Mouse (Mus musculus) intestine, postnatal 0 days (tissue): ENCODE results near the gene Usp46. TPM values are rescaled to one million over a fixed set of nuclear protein-coding genes. Genes with fewer than 3 reads are reported as not detected.

Experiments used
- ATAC-seq: fragments of 200-750 bp; cut with Nextera tagmentation; 2 replicates; pipeline ENCODE4 v1.8.0; 2017; ENCODE audit warnings: mild to moderate bottlenecking, moderate TSS enrichment, moderate library complexity
- H3K27ac ChIP-seq: fragments of 300-500 bp; sonication (generic); 2 replicates; pipeline ENCODE4 v1.5.1; 2014; ENCODE audit warnings: mild to moderate bottlenecking, low read depth, low read length, moderate library complexity
- H3K27me3 ChIP-seq: fragments of 300-500 bp; sonication (generic); replicated peaks from 2 replicates; pipeline ENCODE4 v1.6.1; 2014; ENCODE audit warnings: low read length, mixed read lengths; ENCODE audit not compliant: control insufficient read depth, insufficient read depth
- H3K36me3 ChIP-seq: fragments of 300-500 bp; sonication (generic); 2 replicates; pipeline ENCODE4 v1.6.1; 2014; ENCODE audit warnings: mild to moderate bottlenecking, moderate library complexity; ENCODE audit not compliant: control insufficient read depth, insufficient read depth
- H3K4me1 ChIP-seq: fragments of 300-500 bp; sonication (generic); replicated peaks from 2 replicates; pipeline ENCODE4 v1.6.1; 2014; ENCODE audit warnings: antibody characterized with exemption, low read length, mixed read lengths; ENCODE audit not compliant: control insufficient read depth, insufficient read depth
- H3K4me2 ChIP-seq: fragments of 300-500 bp; sonication (generic); replicated peaks from 2 replicates; pipeline ENCODE4 v1.6.1; 2014; ENCODE audit warnings: low read depth, mild to moderate bottlenecking, moderate library complexity
- H3K4me3 ChIP-seq: fragments of 300-500 bp; sonication (generic); 2 replicates; pipeline ENCODE4 v1.5.1; 2014; ENCODE audit warnings: low read depth, low read length
- H3K9ac ChIP-seq: fragments of 300-500 bp; sonication (generic); 2 replicates; pipeline ENCODE4 v1.6.1; 2014; ENCODE audit warnings: mild to moderate bottlenecking, low read depth, low read length
- H3K9me3 ChIP-seq: fragments of 300-500 bp; sonication (generic); 2 replicates; pipeline ENCODE4 v1.6.1; 2016; ENCODE audit warnings: mixed run types; ENCODE audit not compliant: control insufficient read depth
- CTCF ChIP-seq: sonication (generic); IDR thresholded peaks from 2 replicates; pipeline ENCODE4 v1.5.1; 2016; ENCODE audit warnings: low read depth, mild to moderate bottlenecking, control low read depth, antibody characterized with exemption, moderate library complexity
- WGBS: fragments of 180-500 bp; shearing (Covaris S2); extraction: QIAGEN DNeasy Blood & Tissue Kit; methylation state at CpG from one replicate; pipeline ENCODE4 v1.1.7; 2014; 5-methylcytosine and 5-hydroxymethylcytosine counted together
- polyA plus RNA-seq: library from polyadenylated mRNA; unstranded; fragments of >200 nt; fragmentation: Nextera tagmentation; extraction: Ambion mirVana; gene quantifications from 2 replicates; pipeline ENCODE4 v1.2.1, GENCODE M21; 2015

The Usp46 gene
- polyA plus RNA-seq, 1 experiment from 2014 or later, result 6.3 TPM

DNA sequence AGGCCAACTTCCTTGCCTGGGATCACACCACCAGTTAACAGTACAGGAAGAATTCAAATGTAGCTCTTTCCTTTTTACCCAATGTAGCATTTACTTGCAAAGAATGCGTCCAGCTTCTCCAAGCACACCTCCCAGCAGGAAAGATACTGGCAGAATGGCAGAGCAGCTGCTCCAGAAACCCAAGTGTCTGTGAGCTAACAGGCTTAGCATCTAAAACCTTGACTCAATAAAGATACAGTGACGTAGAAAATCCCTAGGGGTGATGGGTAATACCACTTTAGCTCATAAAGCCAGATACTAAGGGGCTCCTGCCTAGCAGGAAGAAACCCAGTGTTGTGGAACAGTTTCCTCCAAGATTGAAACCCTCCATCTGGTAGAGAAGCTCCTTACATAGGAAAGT is 32.8 kb downstream of the Usp46 start:
- Histone ChIP-seq H3K9ac (no peak overlapping the region), H3K9me3 (no peaks in the 10 kb centered on the region), H3K4me2 (no peak overlapping the region), H3K4me3 (no peak overlapping the region), H3K36me3 (peaks cover 9% of the 10 kb centered on the region), H3K27ac (no peak overlapping the region), H3K27me3 (no peaks in the 10 kb centered on the region), H3K4me1 (no peaks in the 10 kb centered on the region)
- no peak for ATAC-seq
- TF ChIP-seq CTCF, result no peak
- WGBS, result 91% methylated on average over 2 of the region's 2 CpGs

DNA sequence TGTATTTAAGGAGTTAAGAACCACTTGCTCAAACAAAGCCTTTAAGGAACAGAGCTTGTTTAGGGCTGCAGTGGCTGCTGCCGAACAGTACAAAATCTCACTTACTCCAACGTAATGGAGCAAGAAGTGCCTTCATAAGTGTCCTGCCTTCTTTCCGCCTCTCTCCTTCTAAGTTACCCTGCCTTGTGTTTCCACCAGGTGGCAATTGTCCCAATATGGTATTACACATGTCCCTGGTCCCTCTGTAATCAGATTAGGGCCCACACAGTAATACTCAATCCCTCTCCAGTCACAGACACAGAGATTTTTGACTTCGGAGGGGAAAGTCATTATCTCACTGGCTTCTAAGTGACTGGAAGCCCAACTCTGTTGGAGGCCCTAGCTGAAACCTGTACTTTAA is 34.1 kb downstream of the Usp46 start:
- TF ChIP-seq CTCF, result peak; percentile 35; the same call in 1 of the 2 replicates
- Histone ChIP-seq H3K4me1 (no peaks in the 10 kb centered on the region), H3K9me3 (no peaks in the 10 kb centered on the region), H3K9ac (no peak overlapping the region), H3K4me2 (no peak overlapping the region), H3K27ac (no peak overlapping the region), H3K4me3 (no peak overlapping the region), H3K36me3 (peaks cover 9% of the 10 kb centered on the region), H3K27me3 (no peaks in the 10 kb centered on the region)
- ATAC-seq, result no peak
- WGBS, result 82% methylated on average over 4 of the region's 4 CpGs

DNA sequence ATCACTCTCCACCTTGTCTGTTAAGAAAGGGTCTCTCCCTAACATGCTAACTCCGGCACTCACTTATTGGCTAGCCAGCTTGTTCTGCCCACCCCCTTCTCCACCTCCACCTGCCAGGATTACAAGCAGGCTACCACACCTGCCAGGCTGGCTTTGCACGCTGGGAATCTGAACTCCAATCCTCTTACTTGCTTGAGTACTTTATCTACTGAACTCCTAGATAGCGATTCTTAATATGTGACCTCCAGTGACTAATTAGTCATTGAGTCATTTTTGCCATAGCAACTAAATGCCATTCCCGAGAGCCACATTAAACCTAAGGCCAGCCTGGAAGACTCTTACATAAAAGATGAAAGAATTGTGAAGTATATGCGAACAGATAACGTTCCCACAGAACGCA is 38.4 kb downstream of the Usp46 start:
- Histone ChIP-seq H3K9me3 (no peaks in the 10 kb centered on the region), H3K27ac (no peak overlapping the region)

DNA sequence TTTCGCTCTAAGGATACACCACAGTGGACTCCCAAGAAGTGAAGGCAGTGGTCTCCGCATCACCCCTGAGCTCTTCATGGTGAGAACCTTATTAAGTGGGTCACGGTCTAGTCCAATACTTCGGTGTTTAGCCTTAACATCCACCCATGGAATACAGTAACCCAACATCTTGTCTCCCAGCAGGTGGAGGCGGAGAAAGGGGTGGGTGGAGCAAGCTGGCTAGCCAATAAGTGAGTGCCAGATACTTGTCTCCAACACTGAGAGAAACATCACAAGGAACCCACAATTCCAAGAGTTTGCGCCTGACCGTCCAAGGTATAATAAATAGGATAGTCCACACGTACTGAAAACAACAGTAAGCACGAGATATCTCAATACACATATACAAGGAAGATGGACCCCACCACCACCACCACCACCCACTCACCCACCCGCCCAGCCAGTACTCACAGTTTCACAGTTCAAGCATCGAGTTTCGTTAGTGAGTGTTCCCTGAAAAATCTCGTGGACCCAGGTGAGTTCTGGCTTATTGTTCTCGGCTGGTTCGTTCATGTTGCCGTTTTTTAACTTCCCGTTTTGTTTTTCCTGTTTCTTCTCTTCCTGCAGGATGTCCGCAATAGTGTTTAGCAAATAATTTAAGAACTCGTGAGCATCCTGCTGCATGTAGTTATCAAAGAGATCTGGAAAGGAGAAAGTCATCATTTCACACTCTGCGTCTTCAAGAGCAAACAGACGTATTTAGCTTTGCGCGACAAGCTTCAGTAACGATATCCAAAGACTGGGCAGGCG is 39.3 kb downstream of the Usp46 start:
- Histone ChIP-seq H3K9me3 (no peaks in the 10 kb centered on the region), H3K4me2 (no peak overlapping the region), H3K9ac (no peak overlapping the region), H3K36me3 (peaks cover 8% of the 10 kb centered on the region; the same call in 1 of the 2 replicates), H3K4me1 (no peaks in the 10 kb centered on the region), H3K27me3 (no peaks in the 10 kb centered on the region), H3K4me3 (no peak overlapping the region), H3K27ac (no peak overlapping the region)
- 81% methylated on average over 25 of the region's 25 CpGs for WGBS
- no peak for ATAC-seq
- no peak for TF ChIP-seq CTCF

More for the DNA sequence above, 38.4 kb downstream of the Usp46 start:
- no peak overlapping the region for H3K4me2 ChIP-seq
- no peaks in the 10 kb centered on the region for H3K27me3 ChIP-seq
- no peaks in the 10 kb centered on the region for H3K4me1 ChIP-seq
- no peak overlapping the region for H3K4me3 ChIP-seq
- peaks cover 8% of the 10 kb centered on the region; the same call in 1 of the 2 replicates for H3K36me3 ChIP-seq
- WGBS, result 36% methylated on average over 7 of the region's 7 CpGs
- no peak overlapping the region for H3K9ac ChIP-seq
- TF ChIP-seq CTCF, result no peak
- peak; percentile 65 for ATAC-seq

DNA sequence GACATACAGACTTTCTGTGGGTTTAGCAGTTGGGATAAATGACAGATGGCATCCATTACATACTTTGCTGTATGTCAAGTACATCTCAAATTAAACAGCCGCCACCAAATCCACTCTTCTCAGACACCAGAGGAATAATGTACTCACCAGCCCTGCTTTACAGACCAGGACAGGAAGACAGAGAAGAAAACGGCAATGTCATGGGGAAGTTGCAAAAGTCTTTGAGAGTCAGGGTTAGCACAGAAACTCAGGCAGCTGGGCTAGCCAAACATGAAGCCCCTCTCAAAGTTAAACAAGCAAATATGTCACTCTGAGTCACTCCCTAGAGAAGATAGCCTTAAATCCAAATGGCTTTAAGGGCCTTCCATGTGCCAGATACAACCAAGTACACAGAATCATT is 40.0 kb downstream of the Usp46 start:
- Histone ChIP-seq H3K36me3 (peaks cover 8% of the 10 kb centered on the region; the same call in 1 of the 2 replicates), H3K9ac (no peak overlapping the region), H3K27me3 (no peaks in the 10 kb centered on the region), H3K4me3 (no peak overlapping the region), H3K4me1 (no peaks in the 10 kb centered on the region), H3K9me3 (no peaks in the 10 kb centered on the region), H3K27ac (no peak overlapping the region), H3K4me2 (no peak overlapping the region)
- no peak for TF ChIP-seq CTCF
- 66% methylated on average over 2 of the region's 2 CpGs for WGBS
- no peak for ATAC-seq

DNA sequence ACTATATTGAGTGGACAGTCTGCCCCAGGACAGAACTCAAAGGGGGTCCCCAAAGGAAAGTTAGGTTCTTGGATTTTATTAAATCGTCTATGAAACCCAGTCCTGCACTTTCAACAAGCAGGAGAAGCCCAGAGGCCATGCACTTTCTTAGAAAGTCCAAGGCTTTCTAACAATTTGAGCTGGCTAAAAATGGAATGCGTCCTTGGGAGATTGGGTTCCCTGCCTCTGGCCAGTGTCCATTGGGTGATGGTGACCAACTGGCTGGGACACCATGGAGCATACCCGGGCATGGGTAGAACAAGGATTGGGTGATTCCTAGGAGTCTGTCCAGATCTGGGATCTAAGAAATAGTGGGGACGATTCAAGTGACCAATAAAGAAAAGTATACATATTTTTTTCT is 47.7 kb downstream of the Usp46 start:
- Histone ChIP-seq H3K36me3 (0 out of 2 replicates have a peak, but pooled peaks cover 8% of the 10 kb centered on the region), H3K4me1 (no peaks in the 10 kb centered on the region), H3K9me3 (no peaks in the 10 kb centered on the region), H3K9ac (no peak overlapping the region), H3K27ac (no peak overlapping the region), H3K4me2 (no peak overlapping the region), H3K27me3 (no peaks in the 10 kb centered on the region), H3K4me3 (no peak overlapping the region)
- WGBS, result 91% methylated on average over 4 of the region's 4 CpGs
- ATAC-seq, result no peak
- no peak for TF ChIP-seq CTCF
